Mouse (Mus musculus): ENCODE results near the gene Ntm. TPM values are rescaled to one million over a fixed set of nuclear protein-coding genes. Genes with fewer than 3 reads are reported as not detected.

Ntm gene
- total RNA-seq, 2 experiments from 2014 or later = not detected

- ATAC-seq (replicated peaks; ENCODE audit: low FRiP score, poor library complexity, severe bottlenecking) = no peak
Observed at GRCm38 (mm10) chr9:29765990-29766980, 196.7 kb downstream of the Ntm start.

DNA sequence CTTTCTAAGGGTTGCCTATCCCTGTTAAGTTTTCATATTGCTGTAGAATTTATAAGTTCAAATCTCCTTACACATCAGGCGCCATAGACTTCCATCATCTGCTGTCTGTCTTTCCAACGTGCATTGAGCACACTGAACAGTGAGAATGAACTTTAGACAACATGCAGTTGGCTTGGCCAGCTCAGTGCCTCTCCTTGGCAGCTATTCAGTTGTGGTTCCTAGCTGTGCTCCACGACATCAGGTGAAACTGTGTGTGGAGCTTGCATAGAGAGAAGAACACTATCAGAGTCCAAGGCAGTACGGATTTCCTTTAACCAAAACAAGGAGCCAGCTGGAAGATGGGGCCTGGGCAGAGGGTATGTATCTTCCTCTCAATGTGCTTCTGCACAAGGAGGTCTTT, 199.6 kb downstream of the Ntm start:
- no peak for ATAC-seq (replicated peaks; ENCODE audit: low FRiP score, poor library complexity, severe bottlenecking)

- ATAC-seq (replicated peaks; ENCODE audit: low FRiP score, poor library complexity, severe bottlenecking) = no peak
Observed at GRCm38 (mm10) chr9:29761952-29762586, 200.9 kb downstream of the Ntm start.

DNA sequence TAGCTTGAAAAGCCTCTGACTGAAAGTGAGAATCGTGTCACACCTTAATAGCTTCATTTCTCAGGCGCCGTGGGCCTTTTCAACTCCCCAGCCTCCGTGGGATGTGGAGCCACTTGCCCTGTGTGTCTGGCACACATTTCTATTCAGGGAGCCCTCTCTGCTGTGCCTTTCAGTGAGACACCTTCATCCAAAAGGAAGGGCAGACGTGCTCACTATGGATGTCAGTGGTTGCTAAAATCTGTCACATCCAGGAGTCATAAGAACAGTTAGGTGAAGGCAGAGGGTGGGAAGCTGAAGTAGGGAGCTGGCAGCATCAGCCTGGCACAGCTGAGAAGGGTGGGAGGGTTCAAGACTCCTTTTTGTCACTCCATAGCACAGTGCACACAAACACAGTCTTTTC, 201.4 kb downstream of the Ntm start:
- no peak for ATAC-seq (replicated peaks; ENCODE audit: low FRiP score, poor library complexity, severe bottlenecking)

DNA sequence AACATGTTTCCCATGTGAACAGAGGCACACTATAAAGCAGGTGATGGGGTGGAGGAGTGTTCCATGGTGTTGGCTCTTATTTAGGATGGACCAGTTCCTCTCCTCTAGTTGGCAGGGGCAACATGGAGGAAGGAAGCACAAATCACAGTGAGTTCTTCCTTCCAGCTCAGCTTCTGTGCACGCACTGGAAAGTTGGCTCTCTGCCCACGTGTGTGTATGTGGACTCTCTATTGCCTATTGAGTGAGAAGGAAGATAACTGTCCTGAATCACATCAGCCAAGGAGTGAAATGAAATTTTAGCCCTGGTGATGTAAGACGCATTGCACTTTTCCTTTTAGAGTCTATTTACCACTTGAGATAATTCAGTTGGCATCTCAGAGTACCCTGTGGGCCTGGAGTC, 203.0 kb downstream of the Ntm start:
- ATAC-seq (replicated peaks; ENCODE audit: low FRiP score, poor library complexity, severe bottlenecking) = no peak

DNA sequence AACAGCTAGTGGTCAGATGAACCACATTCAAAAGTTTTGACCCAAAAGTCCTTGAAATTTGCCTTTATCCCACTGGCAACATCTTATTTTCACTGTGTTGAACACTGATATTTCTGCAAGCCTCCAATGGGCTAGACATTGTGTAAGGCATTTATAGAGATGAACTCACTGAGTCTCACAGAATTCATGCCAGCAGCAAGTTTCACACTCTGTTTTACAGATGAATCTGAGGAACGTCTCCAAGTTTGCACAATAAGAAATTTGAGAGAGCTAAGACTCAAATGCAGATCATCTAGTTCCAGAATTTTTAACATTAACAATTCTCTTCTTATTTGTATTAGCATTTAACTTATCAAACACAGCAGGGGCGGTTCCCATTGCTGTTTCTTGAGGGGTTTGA, 203.9 kb downstream of the Ntm start:
- ATAC-seq (replicated peaks; ENCODE audit: low FRiP score, poor library complexity, severe bottlenecking) = no peak

- ATAC-seq (replicated peaks; ENCODE audit: low FRiP score, poor library complexity, severe bottlenecking) = no peak
Observed at GRCm38 (mm10) chr9:29754374-29754773, 208.6 kb downstream of the Ntm start.

DNA sequence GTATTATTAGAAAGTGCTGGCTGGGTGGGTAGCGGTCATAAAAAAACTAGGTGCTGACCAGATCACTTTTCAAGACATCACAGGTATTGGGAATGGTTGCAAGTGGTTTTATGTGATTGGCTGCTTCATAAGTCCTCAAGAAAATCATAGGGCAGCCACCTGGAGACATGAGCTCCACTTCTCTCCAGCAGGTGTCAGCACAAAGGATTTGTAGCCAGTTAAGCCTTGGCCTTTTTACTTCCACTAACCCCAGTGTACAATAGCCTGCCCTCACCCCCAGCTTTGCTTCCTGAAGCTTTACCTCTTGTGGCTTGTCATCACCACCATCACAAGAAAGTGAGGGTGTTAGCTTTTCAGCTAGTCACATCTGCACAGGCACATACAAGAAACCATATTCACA, 211.5 kb downstream of the Ntm start:
- ATAC-seq (replicated peaks; ENCODE audit: low FRiP score, poor library complexity, severe bottlenecking) = no peak

- no peak for ATAC-seq (replicated peaks; ENCODE audit: low FRiP score, poor library complexity, severe bottlenecking)
Observed at GRCm38 (mm10) chr9:29750371-29751014, 212.4 kb downstream of the Ntm start.

- no peak for ATAC-seq (replicated peaks; ENCODE audit: low FRiP score, poor library complexity, severe bottlenecking)
Observed at GRCm38 (mm10) chr9:29748070-29748469, 214.9 kb downstream of the Ntm start.

DNA sequence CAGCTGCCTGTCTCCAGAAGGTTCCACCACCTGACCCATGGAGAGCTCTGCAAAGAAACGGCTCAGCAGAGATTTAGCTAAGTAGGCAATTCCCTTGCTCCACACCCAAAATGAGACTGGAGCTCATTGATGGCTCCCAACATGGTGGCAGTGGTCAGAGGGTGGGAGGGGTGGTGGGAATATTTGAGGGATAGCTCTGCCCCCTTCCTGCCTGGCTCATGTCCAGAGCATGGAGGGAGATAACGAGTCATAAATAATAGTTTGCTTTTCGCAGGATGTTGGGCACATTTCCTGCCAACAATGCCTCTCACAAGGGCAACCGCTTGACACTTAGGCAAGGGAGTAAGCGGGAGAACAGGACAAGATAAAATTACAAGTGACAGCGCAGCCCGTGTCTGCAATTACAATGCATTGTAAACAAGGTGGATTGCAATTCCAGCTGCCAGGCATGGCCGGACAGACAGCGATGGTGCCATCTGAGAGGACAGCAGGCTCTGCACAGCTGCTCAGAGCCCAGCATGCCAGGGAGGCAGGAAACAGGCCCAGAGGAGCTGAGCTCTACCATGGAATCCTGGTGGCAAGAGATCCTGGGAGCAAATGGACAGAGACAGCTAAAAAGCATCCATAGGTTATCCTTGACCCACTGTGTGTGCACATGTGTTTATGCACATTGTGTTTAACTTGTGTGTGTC, 224.0 kb downstream of the Ntm start:
- no peak for ATAC-seq (replicated peaks; ENCODE audit: low FRiP score, poor library complexity, severe bottlenecking)

DNA sequence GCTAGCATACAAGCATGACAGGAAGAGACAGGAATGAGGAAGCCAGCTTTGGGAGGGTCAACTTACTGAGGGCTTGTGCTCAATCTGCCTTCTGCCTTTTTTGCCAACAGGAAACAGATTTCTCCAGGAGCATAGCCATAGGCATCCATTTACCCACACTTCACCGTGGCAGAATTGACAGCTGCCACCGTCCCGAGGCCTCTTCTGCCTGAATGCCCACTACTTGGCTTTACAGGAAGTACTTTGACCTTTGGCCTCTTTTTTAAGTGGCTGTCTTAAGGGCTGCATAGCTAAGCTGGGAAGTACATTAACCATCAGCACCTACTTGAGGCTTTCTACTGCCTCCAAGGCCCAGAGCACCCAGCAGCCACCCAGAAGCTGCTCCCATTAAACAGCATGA, 226.9 kb downstream of the Ntm start:
- ATAC-seq (replicated peaks; ENCODE audit: low FRiP score, poor library complexity, severe bottlenecking) = no peak

GRCm38 (mm10) chr9:29732895-29733294, 230.0 kb downstream of the Ntm start:
- no peak for ATAC-seq (replicated peaks; ENCODE audit: low FRiP score, poor library complexity, severe bottlenecking)

- no peak for ATAC-seq (replicated peaks; ENCODE audit: low FRiP score, poor library complexity, severe bottlenecking)
Observed at GRCm38 (mm10) chr9:29731672-29732071, 231.3 kb downstream of the Ntm start.

- ATAC-seq (replicated peaks; ENCODE audit: low FRiP score, poor library complexity, severe bottlenecking) = no peak
Observed at GRCm38 (mm10) chr9:29727540-29728432, 235.2 kb downstream of the Ntm start.

DNA sequence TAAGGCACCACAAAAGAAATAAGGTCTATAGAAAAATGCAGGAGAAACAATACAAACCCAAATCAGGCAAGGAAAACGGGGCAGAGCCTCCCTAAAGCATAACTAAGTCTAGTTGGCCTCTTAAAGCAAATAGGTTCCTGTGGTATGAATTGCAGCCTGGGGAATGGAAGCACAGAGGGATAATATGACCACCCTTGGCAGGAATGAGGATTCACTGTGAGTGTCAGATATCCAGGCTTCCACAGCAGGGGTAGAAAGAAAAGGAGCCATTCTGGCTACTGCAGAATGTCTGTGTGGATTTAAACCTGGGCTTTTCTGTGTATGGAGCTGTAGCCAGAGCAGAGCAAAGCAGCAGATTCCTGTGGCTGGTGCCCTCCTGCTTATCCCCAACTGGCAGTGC, 241.5 kb downstream of the Ntm start:
- ATAC-seq (replicated peaks; ENCODE audit: low FRiP score, poor library complexity, severe bottlenecking) = no peak

- ATAC-seq (replicated peaks; ENCODE audit: low FRiP score, poor library complexity, severe bottlenecking) = no peak
Observed at GRCm38 (mm10) chr9:29716795-29717194, 246.1 kb downstream of the Ntm start.

DNA sequence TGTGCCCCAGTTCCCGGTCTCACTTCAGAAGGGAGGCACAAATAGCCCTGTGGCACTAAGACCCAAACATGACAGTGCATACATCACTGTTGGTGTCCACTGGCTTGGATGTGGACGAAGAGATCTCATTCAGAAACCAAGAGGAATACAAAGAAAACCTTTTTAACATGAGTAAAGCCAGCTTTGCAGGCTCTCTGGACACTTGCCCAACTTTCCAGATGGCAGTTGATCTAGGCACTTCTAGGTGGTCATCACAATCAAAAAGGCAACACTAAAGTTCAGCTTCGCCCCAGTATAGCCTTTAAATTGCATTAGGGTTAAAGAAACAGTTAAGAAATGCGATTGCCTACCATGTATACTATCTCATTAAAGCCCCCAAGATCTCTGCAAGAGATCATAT, 264.7 kb downstream of the Ntm start:
- no peak for ATAC-seq (replicated peaks; ENCODE audit: low FRiP score, poor library complexity, severe bottlenecking)

GRCm38 (mm10) chr9:29694151-29694550, 268.8 kb downstream of the Ntm start:
- no peak for ATAC-seq (replicated peaks; ENCODE audit: low FRiP score, poor library complexity, severe bottlenecking)

Data from erythroid progenitor cell, adult 5-6 weeks (primary cell).